Mouse (Mus musculus): Measurements from ENCODE around the gene Matn1.

The Matn1 gene

DNA sequence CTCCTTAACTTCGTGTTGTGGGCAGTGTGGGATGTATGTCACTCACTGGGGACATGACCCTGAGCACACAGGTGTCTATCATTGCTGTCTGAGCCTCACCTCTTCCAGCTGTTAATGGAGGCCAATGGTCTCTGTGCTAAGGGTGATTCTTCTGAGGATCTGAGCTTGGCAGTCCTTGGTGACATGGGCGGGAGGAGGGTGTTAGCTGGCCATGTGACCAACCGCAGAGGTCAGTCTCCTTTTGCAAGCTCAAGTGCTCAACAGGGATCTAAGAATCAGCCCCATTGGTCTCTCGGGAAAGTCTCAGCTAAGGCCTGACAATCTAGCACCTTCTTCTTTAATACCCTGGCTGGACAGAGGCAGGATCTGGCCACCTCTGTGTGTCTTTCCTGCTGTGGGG is 26.6 kb upstream of the Matn1 start:
- DNase-seq (ENCODE audit: low spot score): no peak

DNA sequence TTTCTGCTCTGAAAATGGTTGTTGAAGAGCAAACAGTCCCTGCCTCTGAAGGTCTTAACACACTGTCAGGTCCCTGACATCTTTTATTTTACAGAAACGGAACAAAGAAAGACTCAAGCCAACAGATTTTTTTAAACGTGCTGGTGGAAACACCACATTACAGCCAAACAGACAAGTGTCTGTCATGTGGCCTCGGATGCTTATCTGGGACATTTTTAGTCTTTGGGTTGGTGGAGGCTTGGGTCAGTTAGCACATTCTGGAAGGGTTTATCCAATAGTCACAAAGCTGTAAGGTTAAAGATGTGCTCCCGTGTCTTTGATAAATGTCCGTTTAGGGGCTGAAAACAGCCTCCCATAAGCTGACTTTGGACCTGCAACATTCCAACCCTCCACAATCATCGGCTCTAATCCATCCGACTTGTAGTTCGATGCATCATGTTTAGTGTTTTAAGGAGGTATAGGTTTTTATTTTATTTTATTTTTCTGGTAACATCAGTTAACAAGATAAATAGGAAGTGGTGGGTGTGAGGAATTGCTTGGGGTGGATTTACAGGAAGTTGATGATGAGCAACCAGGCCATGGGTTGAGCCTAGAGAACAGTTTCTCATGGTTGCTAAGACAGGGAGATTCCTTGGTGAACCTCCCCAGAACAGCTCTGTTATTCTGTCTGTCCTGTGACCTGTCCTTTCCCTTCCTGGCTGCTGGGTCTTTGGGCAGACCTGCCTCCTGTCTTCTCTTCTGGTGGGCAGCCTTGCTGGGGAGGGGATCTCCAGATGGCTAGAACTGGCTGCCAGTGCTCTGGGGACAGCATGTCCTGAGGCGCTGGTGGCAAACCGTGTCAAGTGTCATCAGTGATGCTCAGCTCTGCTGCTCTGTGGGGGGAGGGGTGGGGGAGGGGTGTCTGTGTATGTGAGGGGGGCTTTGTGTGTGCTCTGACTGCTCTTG is 25.1 kb upstream of the Matn1 start:
- no peak for DNase-seq (ENCODE audit: low spot score)

DNA sequence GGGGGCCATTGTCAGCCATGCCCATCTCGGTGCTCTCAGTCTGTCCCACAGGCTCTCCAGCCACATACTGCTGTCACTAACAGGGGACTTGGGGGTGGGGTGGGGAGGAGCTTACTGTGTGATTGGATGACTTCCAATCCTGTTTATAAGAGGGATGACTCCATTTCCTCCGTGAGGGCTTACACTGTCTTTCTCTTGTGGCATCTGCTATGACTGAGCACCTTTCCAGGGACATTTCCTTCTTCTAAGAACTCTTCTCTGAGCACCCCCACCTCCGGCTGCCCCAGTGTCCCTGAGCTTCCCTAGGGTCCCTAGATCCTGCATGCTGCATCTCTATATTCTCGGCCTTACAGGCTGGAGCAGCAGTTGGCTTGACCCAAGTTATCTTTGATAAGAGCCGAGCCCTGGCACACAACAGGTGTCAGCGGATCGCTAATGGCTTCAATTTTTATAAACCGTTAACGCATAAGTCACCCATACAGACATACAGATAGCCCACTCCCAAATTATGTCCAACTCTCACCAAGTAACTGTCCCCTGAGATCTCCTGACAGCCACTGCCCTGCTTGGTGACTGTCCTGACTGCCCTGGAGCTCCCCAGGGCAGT is 24.3 kb upstream of the Matn1 start:
- DNase-seq (ENCODE audit: low spot score): no peak

DNA sequence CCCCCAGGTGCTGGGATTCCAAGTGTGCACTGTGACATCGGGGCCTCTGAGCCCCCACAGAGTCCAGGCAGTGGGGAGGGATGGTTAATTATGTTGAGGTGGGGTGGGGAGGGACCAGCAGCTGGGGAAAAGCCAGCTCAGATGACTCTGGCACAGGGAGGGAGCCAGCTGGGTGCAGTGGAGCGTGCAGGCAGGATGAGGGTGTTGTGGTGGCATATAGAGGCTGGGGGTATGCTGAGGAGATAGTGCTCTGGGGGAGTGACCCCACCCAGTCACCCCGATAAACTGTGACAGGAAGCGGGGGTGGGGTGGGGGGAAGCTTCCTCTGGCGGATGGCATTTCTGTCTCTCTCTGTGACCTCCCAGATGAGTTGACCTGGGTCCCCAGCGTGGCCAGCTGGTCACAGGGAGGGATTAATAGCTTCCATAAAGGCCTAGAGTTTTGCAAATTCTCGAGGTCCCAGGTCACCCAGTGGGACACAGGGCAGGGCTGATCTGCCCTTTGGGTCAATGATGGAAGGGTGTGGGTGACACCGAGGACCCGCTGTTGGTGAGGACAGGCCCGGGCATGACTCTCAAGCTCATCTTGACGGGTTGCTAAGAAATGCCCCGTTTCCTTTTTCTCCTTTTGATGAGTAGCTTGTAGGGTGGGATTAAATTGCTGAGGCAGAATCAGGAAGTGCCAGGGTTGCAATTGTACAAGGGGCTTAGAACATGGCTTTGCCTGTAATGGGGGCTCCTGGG is 23.1 kb upstream of the Matn1 start:
- no peak for DNase-seq (ENCODE audit: low spot score)

DNA sequence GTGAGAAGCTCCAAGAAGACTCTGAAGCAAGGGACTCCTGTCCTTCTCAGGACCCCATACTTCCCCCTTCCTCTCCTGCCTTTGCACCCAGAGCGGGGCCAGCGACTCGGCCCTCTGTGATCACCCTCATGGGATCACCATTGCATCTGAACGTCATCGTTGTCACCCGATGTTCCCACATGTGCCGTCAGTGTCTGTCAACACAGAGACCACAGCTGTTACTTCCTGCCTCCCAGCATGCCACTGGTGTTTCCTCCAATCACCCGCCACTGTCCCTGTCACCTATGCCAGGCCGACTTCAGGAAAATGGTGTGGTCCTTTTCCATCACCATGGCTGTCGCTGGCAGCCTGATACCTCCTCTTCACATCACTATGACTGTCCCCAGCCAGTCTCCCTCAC is 22.2 kb upstream of the Matn1 start:
- DNase-seq (ENCODE audit: low spot score): no peak

DNA sequence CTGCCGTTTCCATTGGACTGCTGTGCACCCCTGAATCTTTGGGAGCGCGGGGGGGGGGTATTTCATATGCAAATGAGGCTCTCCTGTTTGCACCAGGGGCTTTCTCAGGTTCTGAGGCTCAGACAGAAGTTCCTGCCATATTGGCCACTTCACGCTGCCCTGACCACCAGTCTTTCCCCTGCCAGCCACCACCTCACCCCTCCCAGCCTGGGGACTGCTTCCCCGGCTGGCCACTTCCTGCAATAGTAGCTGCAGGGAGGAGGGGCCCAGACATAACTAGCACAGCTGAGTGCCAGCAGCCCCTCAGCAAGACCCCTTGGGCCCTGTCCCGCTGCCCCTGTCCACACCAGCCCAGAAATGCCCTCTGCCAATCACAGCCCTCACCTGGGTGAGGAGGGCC is 17.9 kb upstream of the Matn1 start:
- DNase-seq (ENCODE audit: low spot score): no peak

DNA sequence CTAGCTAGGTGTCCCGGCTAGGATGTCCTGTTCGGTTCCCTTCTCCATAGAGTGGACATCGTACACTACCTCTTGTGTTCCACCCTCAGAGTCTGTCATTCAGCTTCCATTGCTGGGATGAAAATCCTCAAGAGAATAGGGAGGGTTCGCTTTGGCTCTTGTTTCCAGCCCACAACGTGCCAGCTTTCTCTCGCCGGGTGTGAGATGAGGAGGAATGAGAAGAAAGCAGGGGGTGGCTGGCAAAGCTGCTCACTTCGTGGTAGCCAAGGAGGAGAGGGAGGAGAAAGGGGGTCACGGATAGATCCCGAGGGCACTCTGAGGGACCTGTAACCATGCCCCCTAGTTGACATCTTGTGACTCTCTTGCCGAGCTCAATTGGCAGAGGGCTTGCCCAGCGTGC is 16.4 kb upstream of the Matn1 start:
- no peak for DNase-seq (ENCODE audit: low spot score)

DNA sequence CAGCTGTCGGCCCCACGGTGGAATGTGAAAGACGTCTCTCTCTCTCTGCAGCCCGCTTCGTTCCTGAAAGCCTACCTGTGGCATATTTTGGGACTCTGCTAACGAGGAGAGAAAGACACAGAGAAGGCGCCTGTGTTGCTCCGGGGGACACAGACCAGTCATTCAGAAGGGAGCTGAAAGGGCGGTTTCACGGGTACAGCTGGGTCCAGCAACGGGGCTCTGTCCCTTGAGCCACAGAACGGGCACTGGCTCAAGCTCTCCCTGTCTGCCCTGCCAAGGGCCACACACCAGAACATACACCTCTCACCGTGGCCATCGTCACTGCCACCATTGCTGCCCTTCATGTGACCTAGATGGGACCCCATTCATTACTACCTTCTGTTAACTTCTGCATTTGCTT is 1.5 kb upstream of the Matn1 start:
- DNase-seq (ENCODE audit: low spot score): no peak

DNA sequence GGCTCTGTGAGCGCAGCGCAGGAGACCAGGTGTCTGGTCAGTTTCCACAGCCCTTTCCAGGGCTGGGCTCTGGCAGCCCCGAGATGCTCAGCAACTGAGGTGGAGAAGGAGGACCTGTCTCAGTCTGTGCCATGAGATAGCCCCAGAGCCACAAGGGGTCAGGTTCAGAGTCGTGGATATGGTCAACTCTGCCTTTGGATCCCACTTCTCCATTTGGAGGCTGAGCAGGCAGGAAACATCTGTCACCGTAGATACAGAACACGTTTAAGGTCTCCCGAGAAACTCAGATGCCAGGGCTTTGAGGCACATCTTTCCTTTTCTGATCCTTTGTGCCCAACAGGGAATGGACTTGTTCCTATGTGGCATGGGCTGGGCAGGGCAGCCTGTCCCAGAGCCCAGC is 594 bp downstream of the Matn1 start:
- DNase-seq (ENCODE audit: low spot score): no peak

DNA sequence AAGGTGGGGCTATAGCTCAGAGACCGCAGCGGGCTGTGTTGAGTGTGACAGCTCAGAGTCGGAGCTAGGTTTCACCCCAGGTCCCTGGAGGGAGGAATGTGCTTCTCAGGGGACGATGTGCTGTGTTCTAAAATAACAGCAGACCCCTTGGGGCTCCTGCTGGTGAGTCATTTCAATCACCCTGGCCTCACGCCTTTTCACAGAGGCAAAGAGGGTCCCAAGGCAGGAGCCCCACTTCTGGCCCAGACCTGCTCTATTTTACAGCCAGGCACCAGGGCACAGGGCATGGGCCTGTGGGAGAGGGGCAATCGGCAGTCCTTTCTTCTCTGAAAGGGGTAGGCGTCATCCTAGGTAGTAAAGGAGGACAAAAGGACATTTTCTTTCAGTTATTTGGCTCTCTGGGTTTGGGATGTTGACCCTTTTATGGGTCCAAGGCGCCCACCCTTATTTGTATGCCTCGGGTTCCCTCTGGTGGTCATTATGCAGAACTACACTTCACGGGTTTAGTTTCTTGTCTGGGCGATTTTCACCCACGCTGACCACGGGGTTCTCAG is 3.0 kb downstream of the Matn1 start:
- DNase-seq (ENCODE audit: low spot score): peak; percentile 75

DNA sequence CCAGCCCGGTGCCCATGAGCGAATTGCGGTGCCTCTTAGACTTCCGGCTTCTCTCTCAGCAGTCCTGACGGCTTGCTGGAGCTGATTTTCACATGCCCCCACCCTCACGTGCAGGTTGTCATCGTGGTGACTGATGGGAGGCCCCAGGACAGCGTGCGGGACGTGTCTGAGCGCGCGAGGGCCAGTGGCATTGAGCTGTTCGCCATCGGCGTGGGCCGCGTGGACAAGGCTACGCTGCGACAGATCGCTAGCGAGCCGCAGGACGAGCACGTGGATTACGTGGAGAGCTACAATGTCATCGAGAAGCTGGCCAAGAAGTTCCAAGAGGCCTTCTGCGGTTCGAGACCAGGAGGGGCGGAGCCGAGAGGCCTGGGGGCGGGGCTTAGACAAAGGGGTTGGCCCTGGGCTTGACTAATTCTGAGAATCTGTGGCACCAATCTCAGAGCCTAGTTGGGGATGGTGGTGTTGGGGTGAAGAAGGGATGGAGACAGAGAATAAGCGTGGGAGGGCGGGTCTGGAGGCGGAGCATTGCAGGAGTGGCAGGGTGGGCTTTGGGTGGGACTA is 5.7 kb downstream of the Matn1 start:
- no peak for DNase-seq (ENCODE audit: low spot score)

DNA sequence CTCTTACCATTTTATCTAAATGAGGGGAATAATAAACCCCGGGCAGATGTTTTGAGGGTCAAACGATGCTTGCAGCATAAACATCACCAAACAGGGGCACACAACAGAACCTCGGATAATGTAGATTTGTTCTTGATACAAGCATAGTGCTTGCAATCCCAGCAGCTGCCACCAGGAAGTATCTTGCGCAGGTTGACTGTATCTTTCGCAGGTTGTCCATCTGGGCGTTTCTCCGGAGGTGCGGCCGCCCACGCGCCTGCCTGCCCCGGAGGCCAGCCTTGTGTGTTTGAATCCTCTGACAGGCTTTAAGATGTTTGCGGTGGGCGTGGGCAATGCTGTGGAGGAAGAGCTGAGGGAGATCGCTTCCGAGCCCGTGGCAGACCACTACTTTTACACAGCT is 8.3 kb downstream of the Matn1 start:
- peak; percentile 48 for DNase-seq (ENCODE audit: low spot score)

DNA sequence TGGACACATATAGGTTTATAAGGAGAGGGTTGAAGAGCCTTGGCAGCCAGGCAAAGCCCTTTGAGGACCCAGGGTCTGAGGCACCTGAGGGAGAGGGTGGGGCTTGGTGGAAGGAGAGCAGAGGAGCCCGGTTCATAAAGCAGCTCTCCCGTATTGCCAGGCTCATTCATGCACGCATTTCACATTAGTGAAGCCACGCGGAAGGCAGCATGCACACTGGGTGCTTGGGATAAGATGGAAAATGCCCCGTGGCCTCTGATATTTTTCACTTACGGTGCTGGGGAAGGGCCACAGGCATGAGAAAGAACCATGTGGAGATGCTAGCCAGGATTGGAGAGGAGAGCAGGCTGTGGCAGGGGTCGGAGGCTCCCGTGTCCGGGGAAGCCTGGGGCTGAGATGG is 13.0 kb downstream of the Matn1 start:
- DNase-seq (ENCODE audit: low spot score): no peak

DNA sequence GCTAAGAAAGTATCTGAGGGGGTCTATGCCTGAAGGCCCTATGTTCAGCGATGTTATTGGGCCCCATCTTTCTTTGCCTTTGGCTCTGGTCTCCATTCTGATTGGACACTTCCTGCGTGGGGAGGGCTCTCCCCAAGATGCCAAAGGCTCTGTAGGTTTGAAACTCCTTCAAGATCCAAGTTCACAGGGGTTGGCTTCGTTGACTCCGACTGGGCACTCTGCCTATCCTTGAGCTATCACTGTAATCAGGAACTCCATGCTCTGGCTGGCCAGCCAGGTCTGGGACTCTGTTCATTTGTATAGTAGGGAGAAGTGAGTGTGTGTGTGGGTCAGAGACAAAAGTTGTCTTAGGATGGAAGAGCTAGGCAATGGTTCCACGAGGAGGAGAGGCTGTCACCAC is 14.6 kb downstream of the Matn1 start:
- no peak for DNase-seq (ENCODE audit: low spot score)

DNA sequence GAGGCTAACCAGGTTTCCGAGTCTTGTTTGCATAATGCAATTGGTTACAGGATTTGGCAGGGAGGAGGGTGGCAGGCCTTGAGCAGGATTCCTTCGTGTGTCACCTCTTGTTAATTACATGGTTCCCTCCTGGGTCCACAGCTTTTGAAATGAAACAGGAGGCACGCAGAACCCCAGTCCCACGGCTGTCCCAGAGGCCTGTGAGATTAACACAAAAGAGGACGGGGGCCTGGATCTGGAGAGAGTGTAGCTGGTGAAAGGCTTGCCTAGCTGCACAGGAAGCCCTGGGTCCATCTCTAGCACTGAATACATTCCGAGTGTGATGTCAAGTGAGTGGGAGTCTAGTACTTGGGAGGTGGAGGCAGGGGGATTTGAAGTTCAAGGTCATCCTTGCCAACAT is 15.5 kb downstream of the Matn1 start:
- DNase-seq (ENCODE audit: low spot score): no peak

DNA sequence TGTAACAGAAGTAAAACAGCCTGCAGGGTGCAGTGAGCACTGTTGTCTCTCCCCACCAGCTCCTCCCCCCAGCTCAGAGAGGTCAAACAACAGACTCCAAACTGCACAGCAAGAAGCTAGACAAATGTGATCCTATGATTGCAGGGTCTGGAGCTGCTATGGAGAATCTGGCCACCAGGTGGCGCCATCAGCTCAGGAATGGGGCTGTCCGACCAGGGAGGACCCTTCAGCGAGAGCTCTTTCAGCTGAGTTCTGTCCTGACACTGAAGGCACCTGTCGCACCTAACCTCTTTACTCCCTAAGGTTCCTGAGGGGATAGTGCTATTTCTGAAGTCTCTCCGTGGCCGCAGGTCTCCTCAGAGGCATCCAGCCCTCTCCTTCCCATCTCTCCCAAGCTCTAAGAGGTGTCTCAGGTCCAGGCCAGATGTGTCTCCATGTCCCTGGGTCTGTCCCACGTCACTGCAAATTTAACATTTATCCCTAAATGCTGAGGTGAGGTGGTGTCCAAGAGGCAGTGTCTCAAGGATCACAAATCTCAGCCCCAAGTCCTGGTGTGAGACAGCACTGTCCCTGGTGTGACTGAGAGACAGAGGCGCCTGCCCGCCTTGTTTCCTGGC is 16.0 kb downstream of the Matn1 start:
- DNase-seq (ENCODE audit: low spot score): peak; percentile 87

DNA sequence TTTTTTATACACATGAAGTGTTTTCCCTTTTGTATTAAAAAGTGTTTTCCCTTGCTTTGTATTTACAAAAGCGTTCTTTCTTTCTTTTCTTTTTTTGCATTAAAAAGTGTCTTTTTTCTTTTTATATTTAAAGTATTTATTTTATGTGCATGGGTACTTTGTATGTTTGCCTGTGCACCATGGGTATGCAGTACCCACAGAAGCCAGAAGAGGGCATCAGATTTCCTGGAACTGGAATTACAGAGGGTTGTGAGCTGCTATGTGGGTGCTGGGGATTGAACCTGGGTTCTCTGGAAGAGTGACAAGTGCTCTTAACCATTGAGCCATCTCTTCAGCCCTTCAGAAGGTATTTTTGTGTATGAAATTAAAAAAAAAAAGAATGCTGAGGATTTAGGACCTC is 27.1 kb downstream of the Matn1 start:
- no peak for DNase-seq (ENCODE audit: low spot score)

DNA sequence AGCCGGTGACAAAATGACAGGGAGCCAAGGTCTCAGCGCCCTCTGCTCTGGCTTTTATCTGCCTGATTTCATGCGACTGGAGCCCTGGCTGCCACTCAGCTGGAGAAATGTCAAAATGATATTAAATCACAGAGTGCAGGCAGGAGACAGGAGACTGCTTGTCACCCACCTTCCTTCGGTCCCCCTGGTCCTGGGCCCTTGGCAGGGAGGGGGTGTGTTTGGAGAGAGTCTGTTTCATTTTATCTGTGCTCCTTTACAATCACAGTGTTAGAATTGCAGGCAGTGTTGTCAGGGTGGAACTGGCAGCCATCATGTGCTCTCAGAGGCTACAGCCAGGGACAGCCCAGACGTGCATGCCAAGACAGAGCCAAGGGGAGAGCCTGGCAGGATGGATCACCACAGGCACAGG is 28.2 kb downstream of the Matn1 start:
- DNase-seq (ENCODE audit: low spot score): no peak

DNA sequence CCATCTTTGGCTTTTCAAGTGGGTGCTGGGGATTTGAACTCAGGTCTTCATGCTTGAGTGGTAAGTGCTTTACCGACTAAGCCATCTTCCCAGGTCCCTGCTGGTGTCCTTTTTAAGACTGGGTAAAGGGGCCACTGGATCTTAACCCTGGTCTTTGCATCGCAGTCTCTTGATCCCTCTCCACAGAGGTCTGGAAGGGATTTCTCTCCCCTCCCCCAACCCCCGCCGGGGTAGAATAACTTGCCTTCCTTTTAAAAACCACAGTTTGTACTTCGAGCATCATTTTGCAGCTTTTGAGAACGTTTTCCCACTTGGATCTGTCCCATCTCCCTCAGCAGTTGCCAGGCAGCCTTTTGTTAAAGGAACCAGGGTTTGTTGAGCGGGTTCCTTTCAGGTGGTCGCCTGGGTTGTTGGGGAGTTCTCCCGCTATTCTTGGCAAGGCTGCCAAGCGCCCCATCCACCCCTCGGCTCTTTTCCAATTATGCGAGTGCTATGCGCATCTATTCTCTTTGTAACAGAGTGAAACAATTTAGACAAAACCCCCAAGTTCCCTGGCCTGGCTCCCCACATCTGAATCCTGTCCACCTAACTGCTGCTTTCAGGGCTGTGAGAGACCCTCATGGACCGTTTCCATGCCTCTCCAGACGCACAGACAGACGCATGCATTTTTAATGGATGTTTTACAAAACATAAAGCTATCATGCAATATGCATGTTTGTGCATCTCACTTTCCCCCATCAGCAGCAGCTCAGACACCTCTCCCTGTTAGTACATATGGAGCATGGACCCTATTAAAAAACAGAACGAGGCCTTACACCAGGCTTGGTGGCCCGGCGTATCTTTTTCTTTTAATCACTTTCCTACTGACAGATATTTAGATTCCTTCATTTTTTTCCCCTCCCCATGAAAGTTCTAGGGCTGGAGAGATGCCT is 29.4 kb downstream of the Matn1 start:
- DNase-seq (ENCODE audit: low spot score): no peak

DNA sequence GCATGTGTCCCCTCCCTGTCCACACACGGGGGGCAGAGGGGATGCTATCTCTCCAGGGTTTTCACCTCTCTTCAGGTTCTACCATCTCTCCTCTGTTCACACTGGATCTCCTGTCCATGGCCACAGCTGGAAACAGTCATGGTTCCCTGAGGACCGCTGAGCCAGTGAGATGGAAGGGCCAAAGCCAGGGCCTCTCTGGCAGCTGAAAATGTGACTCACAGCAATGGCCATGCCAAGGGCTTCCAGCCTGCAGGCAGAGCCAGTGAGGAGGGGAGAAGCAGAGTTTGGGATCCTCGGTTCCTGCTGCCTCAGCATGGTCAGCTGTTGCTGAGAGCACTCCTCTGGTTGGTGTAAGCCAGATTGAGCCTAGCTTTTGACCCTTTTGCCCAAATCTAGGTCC is 34.8 kb downstream of the Matn1 start:
- DNase-seq (ENCODE audit: low spot score): no peak
